In the genomic region with DNA sequence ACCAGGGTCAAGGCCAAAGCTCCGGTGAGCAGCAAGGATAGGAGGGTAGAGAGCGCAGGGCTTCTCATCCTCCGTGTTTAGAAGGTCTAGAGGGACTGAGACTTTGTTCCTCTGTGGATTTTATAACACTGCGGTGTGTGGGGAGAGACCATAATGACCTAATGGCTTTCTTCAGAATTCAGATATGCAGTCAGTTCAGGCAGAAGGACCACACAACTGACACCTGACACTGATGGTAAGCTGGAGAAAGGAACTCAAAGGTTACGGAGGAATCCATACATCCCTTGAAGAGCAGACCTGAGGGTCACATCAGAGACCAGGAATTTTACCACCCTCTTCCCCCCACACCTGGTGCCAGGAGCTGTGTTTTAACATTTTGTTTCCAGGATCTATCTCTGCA, we compare ENCODE assay signal across 16 mouse cellular contexts. TPM values are rescaled to one million over a fixed set of nuclear protein-coding genes. Genes with fewer than 3 reads are reported as not detected.
DNase-seq lines count a peak whose midpoint lies in the region; ATAC-seq lines count a peak whose summit lies in the region.
"Had no signal": no experiment of that assay in that cellular context is flagged by ENCODE, and none has a peak within 500 bp of the region (broad histone marks: within the 10 kb centered on the region; RNA-seq: fewer than 3 reads in every experiment).

A gene (minus strand): TSS at position 101 of the 400 bp plus-strand sequence.

- peaks cover 33% of the 10 kb centered on the region for H3K27me3 ChIP-seq in kidney, embryonic 16.5 days (ENCODE audit: insufficient read depth, low read length)
- peaks cover 31% of the 10 kb centered on the region for H3K27me3 ChIP-seq in embryonic facial prominence, embryonic 13.5 days
- peaks cover 2% of the 10 kb centered on the region; the same call in 1 of the 2 replicates for H3K27me3 ChIP-seq in hindbrain, embryonic 16.5 days (replicated peaks; ENCODE audit: control insufficient read depth, insufficient read depth, low read length)
- H3K27me3 ChIP-seq in midbrain, embryonic 16.5 days (ENCODE audit: control insufficient read depth, insufficient read depth, low read depth, low read length), result peaks cover 23% of the 10 kb centered on the region

- peak within 1 kb of the TSS; percentile 30 for H3K4me3 ChIP-seq in kidney, embryonic 16.5 days (ENCODE audit: low read length)
- H3K4me3 ChIP-seq in embryonic facial prominence, embryonic 13.5 days, result peak within 1 kb of the TSS; percentile 27
- peak within 1 kb of the TSS; percentile 6; the same call in 1 of the 2 replicates for H3K4me3 ChIP-seq in hindbrain, embryonic 16.5 days (ENCODE audit: low read length)
- H3K4me3 ChIP-seq in midbrain, embryonic 16.5 days (ENCODE audit: low read depth, low read length), result 0 out of 2 replicates have a peak within 1 kb of the TSS, but pooled peaks have one; percentile 10
- H3K4me3 ChIP-seq: gastrocnemius, adult 2 months had no signal

- H3K9me3 ChIP-seq in kidney, embryonic 16.5 days (ENCODE audit: low read length), result no peaks in the 10 kb centered on the region
- H3K9me3 ChIP-seq in embryonic facial prominence, embryonic 13.5 days, result no peaks in the 10 kb centered on the region
- H3K9me3 ChIP-seq in hindbrain, embryonic 16.5 days (ENCODE audit: control insufficient read depth, low read length), result no peaks in the 10 kb centered on the region
- H3K9me3 ChIP-seq in midbrain, embryonic 16.5 days (replicated peaks; ENCODE audit: control insufficient read depth, low read length, poor library complexity, severe bottlenecking), result no peaks in the 10 kb centered on the region
- H3K9me3 ChIP-seq: G1E had no signal

- H3K9ac ChIP-seq in kidney, embryonic 16.5 days (replicated peaks; ENCODE audit: low read length), result no peak within 1 kb of the TSS; the same call in 1 of the 2 replicates
- peak within 1 kb of the TSS; percentile 27; the same call in 1 of the 2 replicates for H3K9ac ChIP-seq in embryonic facial prominence, embryonic 13.5 days
- no peak within 1 kb of the TSS for H3K9ac ChIP-seq in hindbrain, embryonic 16.5 days (ENCODE audit: low read depth, low read length)
- no peak within 1 kb of the TSS for H3K9ac ChIP-seq in midbrain, embryonic 16.5 days (ENCODE audit: low read depth, low read length)

- H3K36me3 ChIP-seq in kidney, embryonic 16.5 days (ENCODE audit: insufficient read depth, low read length), result no peaks in the 10 kb centered on the region
- H3K36me3 ChIP-seq in embryonic facial prominence, embryonic 13.5 days, result no peaks in the 10 kb centered on the region
- no peaks in the 10 kb centered on the region for H3K36me3 ChIP-seq in hindbrain, embryonic 16.5 days (ENCODE audit: control insufficient read depth, insufficient read depth, low read length)
- H3K36me3 ChIP-seq in midbrain, embryonic 16.5 days (ENCODE audit: control insufficient read depth, insufficient read depth, low read length), result no peaks in the 10 kb centered on the region
- H3K36me3 ChIP-seq: G1E had no signal

- no peak within 1 kb of the TSS for H3K27ac ChIP-seq in kidney, embryonic 16.5 days (ENCODE audit: low read length)
- no peak within 1 kb of the TSS for H3K27ac ChIP-seq in embryonic facial prominence, embryonic 13.5 days
- no peak within 1 kb of the TSS for H3K27ac ChIP-seq in hindbrain, embryonic 16.5 days (ENCODE audit: low read depth, low read length)
- no peak within 1 kb of the TSS for H3K27ac ChIP-seq in midbrain, embryonic 16.5 days (ENCODE audit: low read length)
- H3K27ac ChIP-seq: gastrocnemius, adult 2 months had no signal

- WGBS in kidney, embryonic 16.5 days, result 15% methylated on average over 5 of the region's 5 CpGs
- 21% methylated on average over 5 of the region's 5 CpGs for WGBS in embryonic facial prominence, embryonic 13.5 days
- 23% methylated on average over 5 of the region's 5 CpGs for WGBS in hindbrain, embryonic 16.5 days
- WGBS in midbrain, embryonic 16.5 days, result 21% methylated on average over 5 of the region's 5 CpGs

- intact Hi-C loops in left cerebral cortex, postnatal 36 days (cut with DNase I), result no loop called here

- DNase-seq in kidney, adult 9 months, result no peak
- no peak for DNase-seq in left cerebral cortex, postnatal 36 days (ENCODE audit: low spot score in 2 of 2)
- DNase-seq in thymus, postnatal 14 days, result no peak
- DNase-seq in thymus, postnatal 36 days, result no peak
- DNase-seq: adrenal gland, postnatal 10 days; cerebellum, postnatal 36 days; gastrocnemius, adult 2 months; kidney, postnatal 10 days; spleen, adult 18-20 months had no signal

- H3K4me2 ChIP-seq in kidney, embryonic 16.5 days (replicated peaks; ENCODE audit: low read depth, low read length), result peak within 1 kb of the TSS; percentile 39
- peak within 1 kb of the TSS; percentile 43 for H3K4me2 ChIP-seq in embryonic facial prominence, embryonic 13.5 days
- H3K4me2 ChIP-seq in hindbrain, embryonic 16.5 days (ENCODE audit: low read length), result peak within 1 kb of the TSS; percentile 16; the same call in 1 of the 2 replicates
- H3K4me2 ChIP-seq in midbrain, embryonic 16.5 days (ENCODE audit: low read length), result peak within 1 kb of the TSS; percentile 27

- no peaks in the 10 kb centered on the region for H3K4me1 ChIP-seq in kidney, embryonic 16.5 days (ENCODE audit: insufficient read depth, low read length)
- peaks cover 5% of the 10 kb centered on the region; the same call in 1 of the 2 replicates for H3K4me1 ChIP-seq in embryonic facial prominence, embryonic 13.5 days
- H3K4me1 ChIP-seq in hindbrain, embryonic 16.5 days (ENCODE audit: control insufficient read depth, insufficient read depth, low read depth, low read length), result no peaks in the 10 kb centered on the region
- no peaks in the 10 kb centered on the region for H3K4me1 ChIP-seq in midbrain, embryonic 16.5 days (ENCODE audit: control insufficient read depth, insufficient read depth, low read length)

- ATAC-seq in kidney, embryonic 16.5 days (ENCODE audit: low FRiP score, low TSS enrichment), result no peak
- ATAC-seq in embryonic facial prominence, embryonic 13.5 days (ENCODE audit: insufficient number of reproducible peaks, insufficient read depth, low FRiP score, low TSS enrichment, low read depth), result no peak
- no peak for ATAC-seq in hindbrain, embryonic 16.5 days
- ATAC-seq in midbrain, embryonic 16.5 days, result no peak

RNA-seq across cellular contexts. Expression of the gene that starts here (rescaled TPM):
- polyA plus RNA-seq in kidney, embryonic 16.5 days (2015; fragmentation: Nextera tagmentation; extraction: Ambion mirVana), result 0.44 and 0.57 TPM in 2 replicates
- 1.4 TPM in 2 replicates for polyA plus RNA-seq in embryonic facial prominence, embryonic 13.5 days (2015; fragmentation: Nextera tagmentation; extraction: Ambion mirVana)
- polyA plus RNA-seq in hindbrain, embryonic 16.5 days (2015; fragmentation: Nextera tagmentation; extraction: Ambion mirVana), result 2.4 and 2.6 TPM in 2 replicates
- polyA plus RNA-seq in midbrain, embryonic 16.5 days (2015; fragmentation: Nextera tagmentation; extraction: Ambion mirVana), result 2.9 and 3.4 TPM in 2 replicates
- total RNA-seq in left cerebral cortex, postnatal 36 days (2021), result 1 to 10 TPM in 1 of 2 experiments, under 1 TPM in 1; 0.69 to 1.2 TPM
- total RNA-seq: adrenal gland, postnatal 10 days; liver, adult 2 months; neutrophil, adult 5-6 weeks had no signal
- polyA plus RNA-seq: G1E; liver, adult 2 months had no signal
